Comparison of ENCODE assay signal across 10 mouse cellular contexts in the genomic region with DNA sequence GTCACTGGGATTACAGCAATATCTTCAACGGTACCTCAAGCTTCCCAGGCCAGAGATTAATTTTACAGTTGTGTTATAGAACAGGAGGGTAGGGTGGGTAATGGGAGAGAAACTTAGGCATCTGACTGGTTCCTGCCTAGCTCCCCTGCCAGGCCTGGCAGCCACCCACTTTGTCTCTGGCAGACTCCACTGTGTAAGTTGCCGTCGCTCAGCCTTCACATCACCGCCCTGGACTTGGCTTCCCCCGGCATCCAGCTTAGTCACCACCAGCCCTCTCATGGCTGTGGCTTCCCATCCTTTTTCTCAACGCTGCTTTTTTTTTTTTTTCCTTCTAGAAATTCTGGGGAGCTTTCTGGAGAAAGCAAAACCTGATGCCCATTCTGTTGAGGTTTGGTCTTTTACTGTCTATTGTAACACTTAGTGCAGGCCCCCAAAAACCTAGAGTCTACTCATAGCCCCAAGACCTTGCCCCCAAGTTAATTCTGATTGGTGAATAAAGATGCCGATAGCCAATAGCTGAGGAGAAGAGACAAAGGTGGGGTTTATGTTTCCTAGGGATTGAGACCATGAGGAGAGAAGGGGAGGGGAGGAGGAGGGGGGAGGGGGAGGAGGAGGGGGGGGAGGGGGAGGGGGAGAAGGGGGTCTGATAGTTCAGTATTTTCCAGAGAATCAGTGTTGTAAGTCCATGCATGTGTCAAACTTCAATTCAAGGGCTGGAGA. TPM values are rescaled to one million over a fixed set of nuclear protein-coding genes. Genes with fewer than 3 reads are reported as not detected.
DNase-seq lines count a peak whose midpoint lies in the region; ATAC-seq lines count a peak whose summit lies in the region.
"Had no signal": no experiment of that assay in that cellular context is flagged by ENCODE, and none has a peak within 500 bp of the region (broad histone marks: within the 10 kb centered on the region; RNA-seq: fewer than 3 reads in every experiment).

No protein-coding gene starts in this region.

- H3K4me3 ChIP-seq in intestine, embryonic 15.5 days (replicated peaks): no peak overlapping the region
- H3K4me3 ChIP-seq: megakaryocyte, embryonic 14.5 days had no signal

- ATAC-seq in intestine, embryonic 15.5 days: no peak
- no peak for ATAC-seq in cerebellum, adult (ENCODE audit: insufficient number of reproducible peaks, low FRiP score, low TSS enrichment)

- H3K36me3 ChIP-seq in intestine, embryonic 15.5 days: no peaks in the 10 kb centered on the region

- no peaks in the 10 kb centered on the region for H3K27me3 ChIP-seq in intestine, embryonic 15.5 days (replicated peaks)

- 78% methylated on average over 7 of the region's 7 CpGs for WGBS in intestine, embryonic 15.5 days

- H3K4me2 ChIP-seq in intestine, embryonic 15.5 days (replicated peaks): no peak overlapping the region

- intact Hi-C loops in heart, postnatal 36 days (cut with DNase I): no loop called here
- intact Hi-C loops in left cerebral cortex, postnatal 25 days (cut with DNase I): no loop called here

- H3K9ac ChIP-seq in intestine, embryonic 15.5 days: no peak overlapping the region

- no peak overlapping the region for H3K27ac ChIP-seq in intestine, embryonic 15.5 days

- DNase-seq in heart, adult 11 months: peak; percentile 93
- DNase-seq in heart, postnatal 36 days: no peak
- DNase-seq in MN1 (ENCODE audit: low spot score): peak; percentile 58
- peak; percentile 70 to 87 for DNase-seq in frontal cortex, adult 2 months (ENCODE audit: extremely low spot score in 1 of 2, low spot score in 1 of 2)
- DNase-seq in left cerebral cortex, postnatal 25 days (ENCODE audit: low spot score in 2 of 2): peak; percentile 66 to 95
- no peak for DNase-seq in kidney, postnatal 25 days
- DNase-seq: cerebellum, adult 11 months had no signal

- peaks cover 16% of the 10 kb centered on the region for H3K4me1 ChIP-seq in intestine, embryonic 15.5 days (replicated peaks)

- H3K9me3 ChIP-seq in intestine, embryonic 15.5 days: no peaks in the 10 kb centered on the region
- H3K9me3 ChIP-seq: megakaryocyte, embryonic 14.5 days had no signal

RNA-seq across cellular contexts. Expression of a gene that starts 25.6 kb away (rescaled TPM):
- total RNA-seq in heart, postnatal 36 days (2021): 100 to 1,000 TPM in 1 of 2 experiments, 10 to 100 TPM in 1; 91.7 to 107 TPM
- 200 and 212 TPM in 2 replicates for polyA plus RNA-seq in frontal cortex, adult 2 months (2012; rRNA removed)
- 100 to 1,000 TPM; 244 to 265 TPM for total RNA-seq in left cerebral cortex, postnatal 25 days (2021)
- 42.6 and 44.8 TPM in 2 replicates for polyA plus RNA-seq in intestine, embryonic 15.5 days (2015; fragmentation: Nextera tagmentation; extraction: Ambion mirVana)

Comparison
In these comparisons a context has a peak if more than half of its experiments do, and no peak if none do; other contexts are left out.
1. DNase-seq: peak in heart, adult 11 months (single experiment), MN1 (single experiment), frontal cortex, adult 2 months (2 of 2) and left cerebral cortex, postnatal 25 days (2 of 2); none in heart, postnatal 36 days (0 of 2) and kidney, postnatal 25 days (0 of 2).